Mouse (Mus musculus) C3H10T1/2 (cell line): ENCODE data around the gene Ercc1. TPM values are rescaled to one million over a fixed set of nuclear protein-coding genes. Genes with fewer than 3 reads are reported as not detected.

Source experiments
- polyA plus RNA-seq, 2 experiments: library from polyadenylated mRNA; unstranded; fragments of >200 nt; fragmentation: generic; extraction: Trizol; gene quantifications; one replicate each; pipeline ENCODE4 v1.2.1; 2012; ENCODE audit warnings: missing spikeins in 2 of 2

Ercc1 gene
- 100 to 1,000 TPM in 1 of 2 experiments, 10 to 100 TPM in 1; 85.1 to 272 TPM for polyA plus RNA-seq

GRCm38 (mm10) chr7:19344237-19344847 lies at the start of gene Ercc1:
TSS of gene Ercc1 (plus strand) at chr7:19344778.

GRCm38 (mm10) chr7:19309884-19310641 lies 34.5 kb upstream of the Ercc1 start, which contains the start of gene Fosb:
TSS of gene Fosb (minus strand) at chr7:19310051.

GRCm38 (mm10) chr7:19359299-19359891 lies 14.8 kb downstream of the Ercc1 start, which contains the start of the genes Cd3eap and Ppp1r13l:
TSS of gene Cd3eap (minus strand) at chr7:19359483.
TSS of gene Ppp1r13l (plus strand) at chr7:19359749.

GRCm38 (mm10) chr7:19381377-19382165 lies 37.0 kb downstream of the Ercc1 start, which contains the start of gene Ercc2:
TSS of gene Ercc2 (plus strand) at chr7:19382010.

GRCm38 (mm10) chr7:19403731-19404296 lies 59.2 kb downstream of the Ercc1 start, which contains the start of gene Klc3:
TSS of gene Klc3 (minus strand) at chr7:19404104.

GRCm38 (mm10) chr7:19404476-19404875 lies 59.9 kb downstream of the Ercc1 start, which contains the start of gene Ckm:
TSS of gene Ckm (plus strand) at chr7:19404776.

Other genes with a start within 250 kb of the Ercc1 start
- gene Gm4969, start 226.4 kb upstream of the Ercc1 start, polyA plus RNA-seq = not detected
- 1 to 10 TPM; 3.9 to 9.2 TPM for gene Fbxo46, start 224.9 kb upstream of the Ercc1 start, polyA plus RNA-seq
- gene Qpctl, start 195.5 kb upstream of the Ercc1 start, polyA plus RNA-seq = 1 to 10 TPM; 4.7 to 6.0 TPM
- 100 to 1,000 TPM; 214 to 583 TPM for gene Snrpd2, start 195.1 kb upstream of the Ercc1 start, polyA plus RNA-seq
- under 1 TPM; 0.02 to 0.15 TPM for gene Gipr, start 178.7 kb upstream of the Ercc1 start, polyA plus RNA-seq
- gene Eml2, start 168.4 kb upstream of the Ercc1 start, polyA plus RNA-seq = under 1 TPM in 1 of 2 experiments, not detected in 1; 0.02 TPM
- under 1 TPM; 0.05 to 0.14 TPM for gene Gpr4, start 132.2 kb upstream of the Ercc1 start, polyA plus RNA-seq
- gene Opa3, start 116.4 kb upstream of the Ercc1 start, polyA plus RNA-seq = 10 to 100 TPM; 22.3 to 24.0 TPM
- gene Vasp, start 73.0 kb upstream of the Ercc1 start, polyA plus RNA-seq = 10 to 100 TPM; 30.1 to 39.1 TPM
- not detected for gene Ppm1n, start 64.7 kb upstream of the Ercc1 start, polyA plus RNA-seq
- gene Rtn2, start 62.2 kb upstream of the Ercc1 start, polyA plus RNA-seq = 1 to 10 TPM in 1 of 2 experiments, under 1 TPM in 1; 0.91 to 1.1 TPM
- 1 to 10 TPM in 1 of 2 experiments, under 1 TPM in 1; 0.29 to 1.1 TPM for gene Fosb, start 34.7 kb upstream of the Ercc1 start, polyA plus RNA-seq
- gene Cd3eap, start 14.7 kb downstream of the Ercc1 start, polyA plus RNA-seq = 10 to 100 TPM in 1 of 2 experiments, 1 to 10 TPM in 1; 9.0 to 24.5 TPM
- gene Ppp1r13l, start 15.0 kb downstream of the Ercc1 start, polyA plus RNA-seq = 1 to 10 TPM; 7.3 to 7.9 TPM
- 10 to 100 TPM in 1 of 2 experiments, 1 to 10 TPM in 1; 6.7 to 12.5 TPM for gene Ercc2, start 37.2 kb downstream of the Ercc1 start, polyA plus RNA-seq
- gene Klc3, start 59.3 kb downstream of the Ercc1 start, polyA plus RNA-seq = 1 to 10 TPM in 1 of 2 experiments, under 1 TPM in 1; 0.61 to 2.7 TPM
- gene Ckm, start 60.0 kb downstream of the Ercc1 start, polyA plus RNA-seq = under 1 TPM in 1 of 2 experiments, not detected in 1; 0.05 TPM
- 10 to 100 TPM in 1 of 2 experiments, 1 to 10 TPM in 1; 7.2 to 16.0 TPM for gene Mark4, start 114.0 kb downstream of the Ercc1 start, polyA plus RNA-seq
- gene Exoc3l2, start 118.6 kb downstream of the Ercc1 start, polyA plus RNA-seq = under 1 TPM; 0.06 to 0.08 TPM
- gene Bloc1s3, start 163.6 kb downstream of the Ercc1 start, polyA plus RNA-seq = 1 to 10 TPM; 2.8 to 7.6 TPM
- gene Trappc6a, start 163.6 kb downstream of the Ercc1 start, polyA plus RNA-seq = 100 to 1,000 TPM in 1 of 2 experiments, 10 to 100 TPM in 1; 46.3 to 112 TPM
- gene Nkpd1, start 173.1 kb downstream of the Ercc1 start, polyA plus RNA-seq = under 1 TPM; 0.01 to 0.32 TPM
- gene Ppp1r37, start 218.3 kb downstream of the Ercc1 start, polyA plus RNA-seq = 10 to 100 TPM; 33.3 to 45.0 TPM
- under 1 TPM in 1 of 2 experiments, not detected in 1; 0.07 TPM for gene Zfp296, start 232.5 kb downstream of the Ercc1 start, polyA plus RNA-seq
- 100 to 1,000 TPM; 127 to 141 TPM for gene Gemin7, start 232.8 kb downstream of the Ercc1 start, polyA plus RNA-seq